Mouse (Mus musculus) G1E (cell line): ENCODE results near the gene Cadps.

ENCODE experiments used
- CTCF ChIP-seq: IDR thresholded peaks from 2 replicates; pipeline ENCODE4 v1.5.1; 2012; ENCODE audit warnings: low read depth, low read length, inconsistent platforms, mixed read lengths
- GATA1 ChIP-seq: IDR thresholded peaks from 2 replicates; pipeline ENCODE4 v1.6.1; 2012; ENCODE audit warnings: borderline replicate concordance, low read length, inconsistent platforms, mixed read lengths
- GATA2 ChIP-seq: IDR thresholded peaks from 2 replicates; pipeline ENCODE4 v1.6.1; 2012; ENCODE audit warnings: low read depth, low read length, inconsistent platforms, borderline replicate concordance
- POLR2AphosphoS5 ChIP-seq: IDR thresholded peaks from 2 replicates; pipeline ENCODE4 v1.6.1; 2012; ENCODE audit warnings: low read depth, low read length, inconsistent platforms; ENCODE audit not compliant: insufficient replicate concordance
- TAL1 ChIP-seq: conservative IDR thresholded peaks from 2 replicates; pipeline ENCODE4 v1.6.1; 2012; ENCODE audit warnings: low read depth, low read length, inconsistent platforms, mixed read lengths

DNA sequence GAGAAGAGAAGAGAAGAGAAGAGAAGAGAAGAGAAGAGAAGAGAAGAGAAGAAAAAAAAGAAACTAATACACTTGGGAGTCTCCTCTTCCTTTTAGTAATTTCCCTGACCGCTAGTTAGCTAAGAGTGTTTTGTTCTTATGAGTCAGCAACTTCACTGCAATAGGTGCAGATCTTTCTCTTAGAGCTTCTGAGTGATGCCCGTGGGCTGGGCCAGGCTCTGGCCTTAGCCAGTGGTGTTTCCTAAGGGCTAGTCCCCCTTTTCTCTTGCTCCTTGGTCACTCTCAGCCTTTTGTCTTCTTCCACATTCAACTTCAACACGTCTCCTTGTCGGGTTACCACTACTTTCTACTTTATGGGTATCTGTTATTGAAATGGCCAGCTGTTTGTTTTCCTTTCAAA is 216.7 kb downstream of the Cadps start:
- no peak for TF ChIP-seq CTCF
- TF ChIP-seq GATA2, result no peak
- no peak for TF ChIP-seq POLR2AphosphoS5
- TF ChIP-seq TAL1, result no peak
- no peak for TF ChIP-seq GATA1
